Mouse (Mus musculus): ENCODE measurements around the gene Inka2. TPM values are rescaled to one million over a fixed set of nuclear protein-coding genes. Genes with fewer than 3 reads are reported as not detected.
A peak's percentile ranks its signal among the peaks of the same experiment; 100 is the strongest.

Gene Inka2
- polyA plus RNA-seq, 1 experiment: 15.0 TPM

DNA sequence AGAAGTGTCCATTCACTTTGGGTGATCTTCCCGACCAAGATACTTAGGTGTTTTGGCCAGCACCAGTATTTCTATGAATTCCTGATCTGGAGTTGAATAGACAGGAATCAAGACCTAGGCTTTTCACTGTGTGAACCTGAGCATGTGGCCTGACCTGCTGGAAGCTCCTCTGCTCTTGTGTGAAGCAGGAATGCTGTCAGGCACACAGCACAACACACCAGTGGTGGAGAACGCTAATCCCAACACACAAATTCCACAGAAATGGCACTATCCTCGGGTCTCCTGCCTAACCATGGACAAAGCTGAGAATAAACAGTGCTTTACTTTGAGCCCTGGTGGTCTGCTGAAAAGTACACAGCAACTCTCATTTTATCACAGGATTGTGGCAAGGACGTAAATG is 16.1 kb downstream of the Inka2 start:
- DNase-seq: no peak
- Histone ChIP-seq H3K27me3 (ENCODE audit: control insufficient read depth, insufficient read depth, low read length) (no peaks in the 10 kb centered on the region), H3K27ac (ENCODE audit: insufficient read depth, low read length) (no peak overlapping the region), H3K4me3 (replicated peaks; ENCODE audit: insufficient read depth, low read depth, low read length) (no peak overlapping the region), H3K4me1 (ENCODE audit: control insufficient read depth, insufficient read depth, low read length) (peaks cover 36% of the 10 kb centered on the region)
- no peak for TF ChIP-seq POLR2A (IDR thresholded peaks at IDR 0.05; ENCODE audit: borderline replicate concordance, insufficient read depth, low read length)
- WGBS: 51% methylated on average over 4 of the region's 4 CpGs

DNA sequence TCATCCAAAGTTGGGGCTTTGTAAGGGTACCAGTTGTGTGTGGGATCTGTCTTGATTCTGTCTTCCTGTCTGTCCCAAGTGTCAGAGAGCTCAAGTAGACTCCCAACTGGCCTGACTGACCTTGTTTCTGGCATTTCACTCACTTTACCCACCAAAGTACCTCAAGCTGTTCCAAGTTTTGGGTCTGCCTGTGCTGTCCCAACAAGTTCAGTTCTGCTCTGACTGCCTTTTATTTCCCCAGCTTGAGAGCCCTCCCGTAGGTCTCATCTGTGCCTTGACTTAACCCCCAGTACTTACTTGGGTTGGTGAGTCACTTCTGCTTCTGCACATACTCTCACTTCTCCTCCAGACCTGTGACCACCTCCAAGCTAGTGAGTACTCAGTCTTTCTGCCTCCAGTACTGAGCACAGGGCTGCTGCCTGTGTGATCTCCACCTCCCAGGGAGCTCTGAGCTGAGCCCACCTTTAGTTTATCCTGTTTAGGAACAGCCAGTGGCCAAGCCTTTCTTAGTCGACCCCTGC is 17.3 kb downstream of the Inka2 start:
- no peaks in the 10 kb centered on the region for H3K27me3 ChIP-seq (ENCODE audit: control insufficient read depth, insufficient read depth, low read length)
- WGBS: 61% methylated on average over 2 of the region's 2 CpGs
- no peak for DNase-seq
- H3K4me3 ChIP-seq (replicated peaks; ENCODE audit: insufficient read depth, low read depth, low read length): no peak overlapping the region
- H3K27ac ChIP-seq (ENCODE audit: insufficient read depth, low read length): no peak overlapping the region
- TF ChIP-seq POLR2A (IDR thresholded peaks at IDR 0.05; ENCODE audit: borderline replicate concordance, insufficient read depth, low read length) (no peak), CTCF (IDR thresholded peaks at IDR 0.05; ENCODE audit: borderline replicate concordance, insufficient read depth, low read depth, low read length) (no peak)
- peaks cover 25% of the 10 kb centered on the region for H3K4me1 ChIP-seq (ENCODE audit: control insufficient read depth, insufficient read depth, low read length)

DNA sequence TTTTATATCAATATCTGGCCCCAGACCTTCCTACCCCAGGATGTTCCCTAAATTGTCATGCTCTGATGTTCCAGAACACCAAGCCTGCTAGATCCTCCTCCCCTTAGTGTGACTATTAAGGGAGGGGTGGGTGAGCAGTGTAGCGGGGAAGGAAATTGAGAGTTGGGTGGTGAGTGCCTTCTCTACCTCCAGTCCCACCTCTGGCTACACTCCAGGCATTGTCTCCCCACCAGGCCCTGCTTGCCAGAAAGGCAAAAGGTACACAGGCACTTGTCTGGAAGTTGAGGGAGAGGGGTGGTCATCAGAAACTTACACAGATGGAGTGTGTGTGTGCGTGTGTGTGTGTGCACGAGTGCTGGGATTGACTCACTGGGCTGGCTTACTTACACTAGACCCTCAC is 18.1 kb downstream of the Inka2 start:
- TF ChIP-seq POLR2A (IDR thresholded peaks at IDR 0.05; ENCODE audit: borderline replicate concordance, insufficient read depth, low read length) (no peak), CTCF (IDR thresholded peaks at IDR 0.05; ENCODE audit: borderline replicate concordance, insufficient read depth, low read depth, low read length) (no peak)
- peaks cover 17% of the 10 kb centered on the region for H3K4me1 ChIP-seq (ENCODE audit: control insufficient read depth, insufficient read depth, low read length)
- WGBS: 83% methylated on average over 3 of the region's 3 CpGs

DNA sequence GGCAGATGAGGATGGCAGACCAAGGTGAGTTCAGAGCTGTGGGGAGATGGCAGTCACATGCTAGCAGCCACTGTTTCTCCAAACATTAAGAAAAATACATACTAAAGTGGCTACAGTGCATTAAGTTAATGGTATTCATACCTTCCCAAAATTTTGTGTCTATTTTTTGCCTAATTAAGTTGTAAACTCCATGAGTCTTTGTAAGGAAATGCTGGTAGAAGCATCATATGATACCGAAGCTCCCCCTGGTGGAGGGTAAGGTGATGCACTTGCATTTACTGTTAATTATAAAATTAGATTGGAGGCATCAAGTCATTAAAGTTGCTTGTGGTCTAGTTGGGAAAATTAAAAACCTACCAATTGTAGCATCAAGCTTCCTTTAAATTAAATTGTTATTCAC is 21.6 kb downstream of the Inka2 start:
- no peak overlapping the region for H3K27ac ChIP-seq (ENCODE audit: insufficient read depth, low read length)
- 0% methylated on average over 1 of the region's 1 CpGs for WGBS
- no peaks in the 10 kb centered on the region for H3K27me3 ChIP-seq (ENCODE audit: control insufficient read depth, insufficient read depth, low read length)
- no peak overlapping the region for H3K4me3 ChIP-seq (replicated peaks; ENCODE audit: insufficient read depth, low read depth, low read length)
- peak; percentile 54 to 64 for DNase-seq
- peak; percentile 27; the same call in 1 of the 2 replicates for TF ChIP-seq CTCF (IDR thresholded peaks at IDR 0.05; ENCODE audit: borderline replicate concordance, insufficient read depth, low read depth, low read length)
- TF ChIP-seq POLR2A (IDR thresholded peaks at IDR 0.05; ENCODE audit: borderline replicate concordance, insufficient read depth, low read length): no peak
- no peaks in the 10 kb centered on the region for H3K4me1 ChIP-seq (ENCODE audit: control insufficient read depth, insufficient read depth, low read length)

More for the DNA sequence above, 18.1 kb downstream of the Inka2 start:
- no peak for DNase-seq
- no peak overlapping the region for H3K4me3 ChIP-seq (replicated peaks; ENCODE audit: insufficient read depth, low read depth, low read length)
- H3K27ac ChIP-seq (ENCODE audit: insufficient read depth, low read length): no peak overlapping the region
- no peaks in the 10 kb centered on the region for H3K27me3 ChIP-seq (ENCODE audit: control insufficient read depth, insufficient read depth, low read length)

DNA sequence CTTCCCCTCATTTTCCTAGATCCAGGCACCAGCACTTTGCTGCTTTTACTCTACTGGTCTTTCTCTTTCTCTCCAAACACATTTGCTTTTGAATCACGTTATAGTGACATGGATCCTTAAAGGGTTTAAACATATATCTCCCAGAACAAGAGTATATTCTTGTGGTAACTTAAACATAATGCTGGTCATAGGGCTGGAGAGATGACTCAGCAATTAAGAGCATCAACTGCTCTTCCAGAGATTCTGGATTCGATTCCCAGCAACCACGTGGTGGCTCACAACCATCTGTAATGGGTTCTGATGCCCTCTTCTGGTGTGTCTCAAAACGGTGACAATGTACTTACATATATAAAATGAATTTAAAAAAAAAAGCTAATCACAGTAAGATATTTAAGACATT is 28.0 kb downstream of the Inka2 start:
- 89% methylated on average over 4 of the region's 4 CpGs for WGBS
- Histone ChIP-seq H3K4me3 (replicated peaks; ENCODE audit: insufficient read depth, low read depth, low read length) (no peak overlapping the region), H3K27ac (ENCODE audit: insufficient read depth, low read length) (no peak overlapping the region), H3K4me1 (ENCODE audit: control insufficient read depth, insufficient read depth, low read length) (no peaks in the 10 kb centered on the region), H3K27me3 (ENCODE audit: control insufficient read depth, insufficient read depth, low read length) (no peaks in the 10 kb centered on the region)
- no peak for TF ChIP-seq CTCF (IDR thresholded peaks at IDR 0.05; ENCODE audit: borderline replicate concordance, insufficient read depth, low read depth, low read length)
- no peak for TF ChIP-seq POLR2A (IDR thresholded peaks at IDR 0.05; ENCODE audit: borderline replicate concordance, insufficient read depth, low read length)
- no peak for DNase-seq

DNA sequence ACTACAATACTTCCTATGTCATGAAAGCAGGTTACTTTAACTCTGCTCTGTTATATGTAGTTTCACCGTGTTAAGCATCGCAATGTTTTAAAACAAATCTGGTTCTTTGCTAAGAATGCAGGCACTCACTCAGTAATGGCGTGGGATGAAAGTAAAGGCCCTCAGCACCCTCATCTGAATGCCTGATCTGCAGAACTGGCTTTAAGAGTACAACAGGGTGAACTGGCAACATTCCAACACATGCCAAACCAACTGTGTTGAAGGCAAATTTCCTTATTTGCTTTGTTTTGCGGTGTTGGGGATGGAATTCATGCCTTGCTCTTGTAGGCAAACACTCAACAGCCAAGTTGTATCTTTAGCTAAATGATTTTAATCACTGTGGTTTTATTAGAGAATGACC is 29.1 kb downstream of the Inka2 start:
- Histone ChIP-seq H3K4me1 (ENCODE audit: control insufficient read depth, insufficient read depth, low read length) (no peaks in the 10 kb centered on the region), H3K27me3 (ENCODE audit: control insufficient read depth, insufficient read depth, low read length) (no peaks in the 10 kb centered on the region), H3K27ac (ENCODE audit: insufficient read depth, low read length) (no peak overlapping the region), H3K4me3 (replicated peaks; ENCODE audit: insufficient read depth, low read depth, low read length) (no peak overlapping the region)
- WGBS: 77% methylated on average over 4 of the region's 4 CpGs
- no peak for DNase-seq
- TF ChIP-seq POLR2A (IDR thresholded peaks at IDR 0.05; ENCODE audit: borderline replicate concordance, insufficient read depth, low read length) (no peak), CTCF (IDR thresholded peaks at IDR 0.05; ENCODE audit: borderline replicate concordance, insufficient read depth, low read depth, low read length) (no peak)

DNA sequence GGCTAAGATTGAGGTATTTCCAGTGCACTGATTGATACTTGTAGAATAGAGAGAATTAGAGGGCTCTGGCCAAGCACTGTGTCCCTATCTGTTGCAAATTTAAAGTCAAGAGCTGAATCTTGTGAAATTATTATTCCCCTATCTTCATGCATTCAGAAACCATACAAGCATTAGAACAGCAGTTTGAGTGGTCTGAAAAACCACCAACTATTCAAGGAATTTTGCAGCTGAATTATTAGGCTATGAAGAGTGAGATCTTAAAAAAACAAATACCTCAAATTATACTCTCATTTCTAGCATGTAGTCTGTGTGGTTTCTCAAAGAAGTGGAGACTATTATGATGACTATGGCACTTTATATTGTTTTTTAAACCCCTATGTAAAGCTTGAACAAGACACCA is 30.9 kb downstream of the Inka2 start:
- DNase-seq: no peak
- no peaks in the 10 kb centered on the region for H3K27me3 ChIP-seq (ENCODE audit: control insufficient read depth, insufficient read depth, low read length)
- no peak overlapping the region for H3K27ac ChIP-seq (ENCODE audit: insufficient read depth, low read length)
- TF ChIP-seq CTCF (IDR thresholded peaks at IDR 0.05; ENCODE audit: borderline replicate concordance, insufficient read depth, low read depth, low read length) (no peak), POLR2A (IDR thresholded peaks at IDR 0.05; ENCODE audit: borderline replicate concordance, insufficient read depth, low read length) (no peak)
- H3K4me1 ChIP-seq (ENCODE audit: control insufficient read depth, insufficient read depth, low read length): no peaks in the 10 kb centered on the region
- H3K4me3 ChIP-seq (replicated peaks; ENCODE audit: insufficient read depth, low read depth, low read length): no peak overlapping the region

DNA sequence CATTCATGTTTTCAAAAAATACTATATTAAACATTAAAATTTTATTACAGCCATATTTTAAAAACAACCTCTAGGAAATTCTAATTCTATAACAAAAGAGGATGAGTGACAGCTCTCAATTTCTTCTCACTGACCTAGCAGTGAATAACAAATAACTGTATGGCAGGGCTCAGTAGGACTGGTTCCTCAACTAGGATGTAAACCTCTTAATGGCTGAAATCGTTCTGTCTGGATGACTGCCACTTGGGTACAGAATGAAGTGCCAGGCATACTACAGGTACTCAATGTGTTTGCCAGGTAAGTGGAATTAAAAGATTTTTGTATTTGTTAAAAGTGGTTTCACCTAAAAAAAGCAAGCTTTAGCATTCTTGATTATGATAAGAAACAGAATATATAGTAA is 31.7 kb downstream of the Inka2 start:
- H3K27ac ChIP-seq (ENCODE audit: insufficient read depth, low read length): no peak overlapping the region
- no peaks in the 10 kb centered on the region for H3K27me3 ChIP-seq (ENCODE audit: control insufficient read depth, insufficient read depth, low read length)
- DNase-seq: no peak
- 22% methylated on average over 1 of the region's 1 CpGs for whole genome bisulfite sequencing
- H3K4me3 ChIP-seq (replicated peaks; ENCODE audit: insufficient read depth, low read depth, low read length): no peak overlapping the region
- H3K4me1 ChIP-seq (ENCODE audit: control insufficient read depth, insufficient read depth, low read length): no peaks in the 10 kb centered on the region
- TF ChIP-seq CTCF (IDR thresholded peaks at IDR 0.05; ENCODE audit: borderline replicate concordance, insufficient read depth, low read depth, low read length): no peak
